Comparison of ENCODE assay signal across 8 mouse cellular contexts in genomic region chr2:137942753-137943152, GRCm38 (mm10).
A peak's percentile ranks its signal among the peaks of the same experiment; 100 is the strongest.
DNase-seq lines count a peak whose midpoint lies in the region.

No protein-coding gene starts in this region.

- no peak overlapping the region for H3K27ac ChIP-seq in midbrain, embryonic 10.5 days (replicated peaks)

- no peaks in the 10 kb centered on the region for H3K9me3 ChIP-seq in midbrain, embryonic 10.5 days (replicated peaks)

- no peak overlapping the region for H3K4me3 ChIP-seq in midbrain, embryonic 10.5 days

- no peaks in the 10 kb centered on the region for H3K36me3 ChIP-seq in midbrain, embryonic 10.5 days

- peaks cover 34% of the 10 kb centered on the region for H3K4me1 ChIP-seq in midbrain, embryonic 10.5 days

- WGBS in midbrain, embryonic 10.5 days, result 7% methylated on average over 7 of the region's 7 CpGs

- DNase-seq in heart, adult 8-10 months (ENCODE audit: low spot score), result peak; percentile 77
- DNase-seq in heart, adult 11 months, result no peak
- peak; percentile 77 for DNase-seq in cerebellum, adult 9-10 months
- DNase-seq in frontal cortex, postnatal 25 days (ENCODE audit: low spot score in 2 of 2), result peak; percentile 65 to 74
- DNase-seq in induced T-regulatory cell, adult 2 months (ENCODE audit: low read depth), result peak; percentile 35
- peak; percentile 25 to 91 for DNase-seq in left cerebral cortex, adult 9 months (ENCODE audit: low spot score in 2 of 2)
- peak; percentile 79 for DNase-seq in midbrain, embryonic 10.5 days (ENCODE audit: low spot score)
- DNase-seq in spleen, postnatal 4 days (ENCODE audit: low spot score in 2 of 2), result peak; percentile 26 to 63

- H3K27me3 ChIP-seq in midbrain, embryonic 10.5 days (ENCODE audit: low read depth, poor library complexity, severe bottlenecking), result no peaks in the 10 kb centered on the region
